Mouse (Mus musculus) heart, postnatal 0 days (tissue): ENCODE measurements around the gene Map2. TPM values are rescaled to one million over a fixed set of nuclear protein-coding genes. Genes with fewer than 3 reads are reported as not detected.

ENCODE experiments used
- ATAC-seq: fragments of 200-750 bp; cut with Nextera tagmentation; 2 replicates; pipeline ENCODE4 v1.8.0; 2017; ENCODE audit warnings: low read depth, moderate number of reproducible peaks, moderate library complexity; ENCODE audit not compliant: insufficient read depth
- DNase-seq: peaks from one replicate; pipeline ENCODE4 v3.0.0-alpha.2; 2016; ENCODE audit warnings: low spot score
- H3K27ac ChIP-seq: fragments of 300-500 bp; sonication (generic); 2 replicates; pipeline ENCODE4 v1.5.1; 2014; ENCODE audit warnings: low read depth, mild to moderate bottlenecking
- H3K27me3 ChIP-seq: fragments of 300-500 bp; sonication (generic); 2 replicates; pipeline ENCODE4 v1.6.1; 2014; ENCODE audit warnings: low read length, mixed read lengths; ENCODE audit not compliant: control insufficient read depth, insufficient read depth
- H3K36me3 ChIP-seq: fragments of 300-500 bp; sonication (generic); replicated peaks from 2 replicates; pipeline ENCODE4 v1.6.1; 2014; ENCODE audit warnings: low read length, mixed read lengths; ENCODE audit not compliant: control insufficient read depth, insufficient read depth
- H3K4me1 ChIP-seq: fragments of 300-500 bp; sonication (generic); 2 replicates; pipeline ENCODE4 v1.6.1; 2014; ENCODE audit warnings: antibody characterized with exemption; ENCODE audit not compliant: control insufficient read depth, insufficient read depth
- H3K4me2 ChIP-seq: fragments of 300-500 bp; sonication (generic); 2 replicates; pipeline ENCODE4 v1.6.1; 2014; ENCODE audit warnings: low read depth, mild to moderate bottlenecking, low read length, moderate library complexity
- H3K4me3 ChIP-seq: fragments of 300-500 bp; sonication (generic); 2 replicates; pipeline ENCODE4 v1.5.1; 2014; ENCODE audit warnings: low read depth, low read length
- H3K9ac ChIP-seq: fragments of 300-500 bp; sonication (generic); replicated peaks from 2 replicates; pipeline ENCODE4 v1.6.1; 2014; ENCODE audit warnings: low read depth, low read length, mixed read lengths
- H3K9me3 ChIP-seq: fragments of 300-500 bp; sonication (generic); replicated peaks from 2 replicates; pipeline ENCODE4 v1.6.1; 2016; ENCODE audit warnings: low read length; ENCODE audit not compliant: control insufficient read depth
- CTCF ChIP-seq: IDR thresholded peaks from 2 replicates; pipeline ENCODE4 v1.5.1; 2016; ENCODE audit warnings: antibody characterized with exemption, control low read depth, low read depth
- EP300 ChIP-seq: IDR thresholded peaks from 2 replicates; pipeline ENCODE4 v1.6.1; 2016; ENCODE audit warnings: antibody characterized with exemption, low read depth
- WGBS: fragments of 180-500 bp; shearing (Covaris S2); extraction: QIAGEN DNeasy Blood & Tissue Kit; methylation state at CpG from one replicate; pipeline ENCODE4 v1.1.7; 2014; 5-methylcytosine and 5-hydroxymethylcytosine counted together
- polyA plus RNA-seq: library from polyadenylated mRNA; unstranded; fragments of >200 nt; fragmentation: Nextera tagmentation; extraction: Ambion mirVana; gene quantifications from 2 replicates; pipeline ENCODE4 v1.2.1, GENCODE M21; 2015
- total RNA-seq: library from RNA; depleted of rRNA; stranded (reverse); fragments of >200 nt; gene quantifications from 2 replicates; pipeline ENCODE4 v1.2.3, GENCODE M21; 2014; ENCODE audit warnings: low replicate concordance

Map2 gene
- total and polyA plus RNA-seq, 2 experiments from 2014 or later, result 0.97 to 19.9 TPM

DNA sequence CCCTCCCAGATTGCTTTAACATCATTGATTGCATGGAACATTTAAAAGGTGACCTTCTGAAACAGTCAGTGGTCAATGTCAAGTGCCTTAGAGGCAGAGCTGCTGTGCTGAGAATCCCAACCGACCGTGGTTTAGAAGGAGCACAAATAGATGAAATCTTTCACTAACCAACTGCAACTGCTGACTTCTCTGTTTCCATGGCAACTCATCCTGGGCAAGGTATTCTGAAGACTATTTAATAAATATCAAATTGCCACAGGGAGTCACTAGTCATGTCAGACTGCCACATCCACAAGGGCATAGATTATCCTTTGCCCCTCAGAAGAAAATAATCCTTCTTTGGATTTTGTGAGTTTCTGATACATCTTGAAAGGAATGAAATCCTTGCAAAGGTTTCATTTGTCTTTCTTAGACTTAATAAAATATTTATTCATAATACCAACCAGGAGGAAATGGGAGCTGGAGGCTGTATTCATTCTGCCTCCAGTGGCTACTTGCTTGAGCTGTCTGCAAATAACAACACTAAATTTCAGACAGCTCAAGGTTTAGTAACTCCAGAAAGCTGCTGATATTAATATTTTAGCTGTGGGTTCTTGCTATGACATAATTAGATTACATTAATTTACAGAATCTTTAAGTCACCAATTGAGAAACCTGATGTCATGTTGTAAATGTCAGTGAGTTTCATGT lies 26.1 kb upstream of the Map2 start:
- 65% methylated on average over 2 of the region's 2 CpGs for WGBS
- ATAC-seq, result no peak
- TF ChIP-seq CTCF (no peak), EP300 (no peak)
- Histone ChIP-seq H3K4me2 (no peak overlapping the region), H3K27me3 (no peaks in the 10 kb centered on the region), H3K9me3 (no peaks in the 10 kb centered on the region), H3K9ac (no peak overlapping the region), H3K27ac (no peak overlapping the region), H3K4me3 (no peak overlapping the region), H3K36me3 (no peaks in the 10 kb centered on the region), H3K4me1 (no peaks in the 10 kb centered on the region)
- no peak for DNase-seq

- DNase-seq (no peak), ATAC-seq (no peak)
- Histone ChIP-seq H3K27ac (no peak overlapping the region), H3K4me1 (no peaks in the 10 kb centered on the region), H3K9me3 (no peaks in the 10 kb centered on the region), H3K4me2 (no peak overlapping the region), H3K9ac (no peak overlapping the region), H3K27me3 (no peaks in the 10 kb centered on the region), H3K4me3 (no peak overlapping the region), H3K36me3 (no peaks in the 10 kb centered on the region)
- TF ChIP-seq CTCF, result no peak
- TF ChIP-seq EP300, result no peak
- WGBS, result 72% methylated on average over 3 of the region's 3 CpGs
These were observed 24.3 kb upstream of the Map2 start for GRCm38 (mm10) chr1:66150806-66151205.

DNA sequence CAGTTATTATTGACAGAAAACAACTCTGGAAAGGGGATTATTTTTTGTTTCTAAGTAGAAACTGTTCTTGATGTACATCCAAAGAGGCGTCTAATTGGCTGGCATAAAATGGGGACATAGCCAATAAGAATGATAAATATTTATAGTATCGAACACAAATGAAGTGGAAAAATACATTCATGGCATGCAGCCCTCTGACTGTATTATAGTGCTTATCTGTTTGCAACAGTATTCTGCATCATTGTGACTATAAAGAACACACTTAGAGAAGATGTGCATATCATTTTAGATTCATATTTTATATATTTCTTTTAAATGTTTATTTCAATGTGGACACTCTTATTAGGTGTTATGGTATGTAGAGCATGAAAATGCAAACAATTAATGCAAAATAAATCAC lies 17.9 kb upstream of the Map2 start:
- TF ChIP-seq CTCF (no peak), EP300 (no peak)
- Histone ChIP-seq H3K4me2 (no peak overlapping the region), H3K9ac (no peak overlapping the region), H3K4me1 (no peaks in the 10 kb centered on the region), H3K36me3 (no peaks in the 10 kb centered on the region), H3K27ac (no peak overlapping the region), H3K27me3 (no peaks in the 10 kb centered on the region), H3K9me3 (no peaks in the 10 kb centered on the region), H3K4me3 (no peak overlapping the region)
- ATAC-seq, result no peak
- no peak for DNase-seq
- WGBS, result 57% methylated on average over 2 of the region's 2 CpGs

DNA sequence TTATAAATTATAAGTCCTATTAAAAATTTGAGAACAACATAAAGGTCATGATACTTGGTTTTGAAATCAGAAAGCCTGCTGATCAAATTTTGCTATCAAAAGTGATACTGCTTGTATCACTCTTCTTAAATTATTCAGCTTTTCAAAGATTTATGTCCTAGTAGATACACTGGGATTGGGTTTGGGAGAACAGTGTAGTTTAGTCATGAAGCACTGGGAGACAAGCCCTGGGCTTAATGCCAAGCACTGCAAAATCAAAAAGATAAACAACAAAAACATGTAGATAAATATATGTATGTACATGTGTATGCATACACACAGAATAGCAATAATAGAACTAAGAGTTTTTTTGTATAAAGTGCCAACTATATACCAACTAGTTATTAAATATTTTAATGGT lies 17.5 kb upstream of the Map2 start:
- Histone ChIP-seq H3K9me3 (no peaks in the 10 kb centered on the region), H3K4me3 (no peak overlapping the region), H3K36me3 (no peaks in the 10 kb centered on the region), H3K4me1 (no peaks in the 10 kb centered on the region), H3K4me2 (no peak overlapping the region), H3K27ac (no peak overlapping the region), H3K27me3 (no peaks in the 10 kb centered on the region), H3K9ac (no peak overlapping the region)
- DNase-seq (no peak), ATAC-seq (no peak)
- no peak for TF ChIP-seq CTCF
- no peak for TF ChIP-seq EP300

DNA sequence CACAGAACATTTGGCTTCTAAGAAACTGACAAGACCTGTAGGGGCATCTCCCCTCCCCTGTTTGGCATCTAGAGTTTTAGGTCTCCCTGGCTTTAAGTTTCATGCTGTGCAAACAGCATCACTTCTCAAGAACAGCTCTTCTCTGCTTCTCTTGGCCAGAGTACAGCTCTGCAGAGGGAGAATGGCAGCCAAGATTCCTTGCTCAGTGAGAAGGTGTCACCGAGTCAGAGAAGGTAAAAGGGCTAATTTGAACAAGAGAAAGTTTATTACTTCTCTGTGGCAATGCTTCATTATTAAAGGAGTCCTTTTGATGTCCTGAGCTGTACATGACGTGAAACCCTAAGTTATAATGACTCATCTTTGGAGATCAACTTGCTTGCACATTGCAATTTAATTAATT lies 10.4 kb upstream of the Map2 start:
- TF ChIP-seq CTCF, result no peak
- TF ChIP-seq EP300, result no peak
- H3K4me2 ChIP-seq, result no peak overlapping the region
- ATAC-seq (no peak), DNase-seq (no peak)
- no peaks in the 10 kb centered on the region for H3K9me3 ChIP-seq
- WGBS, result 46% methylated on average over 2 of the region's 2 CpGs
- no peaks in the 10 kb centered on the region for H3K36me3 ChIP-seq
- no peak overlapping the region for H3K9ac ChIP-seq
- H3K4me3 ChIP-seq, result no peak overlapping the region
- no peaks in the 10 kb centered on the region for H3K27me3 ChIP-seq
- no peak overlapping the region for H3K27ac ChIP-seq
- H3K4me1 ChIP-seq, result no peaks in the 10 kb centered on the region

DNA sequence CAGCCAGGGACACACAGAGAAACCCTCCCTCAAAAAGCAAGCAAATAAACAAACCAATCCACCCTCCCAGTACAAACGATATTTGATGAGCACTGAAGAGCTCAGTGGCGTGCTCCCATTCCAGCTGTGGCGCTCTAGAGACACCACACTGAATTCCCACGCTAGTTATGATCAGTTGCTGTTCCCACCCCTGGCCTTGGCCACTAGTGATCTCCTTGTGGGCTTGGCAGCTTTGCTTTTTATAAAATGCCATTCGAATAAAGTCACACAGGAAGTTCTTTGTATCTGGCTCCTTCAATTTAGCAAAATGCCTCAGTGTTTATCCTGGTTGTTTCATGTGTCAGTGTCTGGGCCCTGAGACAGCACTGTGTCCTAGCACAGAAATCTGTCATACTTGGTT lies 6.4 kb upstream of the Map2 start:
- no peak overlapping the region for H3K4me2 ChIP-seq
- WGBS, result 52% methylated on average over 5 of the region's 5 CpGs
- no peak for ATAC-seq

More for the DNA sequence above, 6.4 kb upstream of the Map2 start:
- H3K9me3 ChIP-seq, result no peaks in the 10 kb centered on the region
- DNase-seq, result no peak
- H3K4me3 ChIP-seq, result no peak overlapping the region
- H3K36me3 ChIP-seq, result no peaks in the 10 kb centered on the region
- H3K4me1 ChIP-seq, result no peaks in the 10 kb centered on the region
- H3K27ac ChIP-seq, result no peak overlapping the region
- H3K9ac ChIP-seq, result no peak overlapping the region
- H3K27me3 ChIP-seq, result no peaks in the 10 kb centered on the region
- no peak for TF ChIP-seq CTCF
- TF ChIP-seq EP300, result no peak
